In genomic region chr12:5549796-5550195, GRCm38 (mm10) we compare ENCODE assay signal across 16 mouse cellular contexts.
DNase-seq lines count a peak whose midpoint lies in the region; ATAC-seq lines count a peak whose summit lies in the region.
"Had no signal": no experiment of that assay in that cellular context is flagged by ENCODE, and none has a peak within 500 bp of the region (broad histone marks: within the 10 kb centered on the region; RNA-seq: fewer than 3 reads in every experiment).

No protein-coding gene starts in this region.

- H3K27me3 ChIP-seq in midbrain, embryonic 10.5 days (ENCODE audit: low read depth, poor library complexity, severe bottlenecking), result no peaks in the 10 kb centered on the region
- H3K27me3 ChIP-seq in midbrain, embryonic 11.5 days (ENCODE audit: control insufficient read depth, insufficient read depth, low read length), result no peaks in the 10 kb centered on the region
- H3K27me3 ChIP-seq in embryonic facial prominence, embryonic 10.5 days (replicated peaks; ENCODE audit: low read depth, poor library complexity, severe bottlenecking), result no peaks in the 10 kb centered on the region
- no peaks in the 10 kb centered on the region for H3K27me3 ChIP-seq in hindbrain, embryonic 14.5 days (ENCODE audit: control insufficient read depth, insufficient read depth, low read length)
- H3K27me3 ChIP-seq: CH12.LX; liver, embryonic 12.5 days had no signal

- DNase-seq in midbrain, embryonic 10.5 days (ENCODE audit: low spot score), result peak; percentile 28
- DNase-seq in midbrain, embryonic 11.5 days (ENCODE audit: low spot score, missing footprints), result no peak
- DNase-seq in embryonic facial prominence, embryonic 10.5 days (ENCODE audit: low spot score), result peak; percentile 63
- peak; percentile 39 for DNase-seq in hindbrain, embryonic 14.5 days (ENCODE audit: low spot score)
- peak; percentile 73 for DNase-seq in retina, postnatal 1 day
- no peak for DNase-seq in lung, postnatal 14 days
- DNase-seq: adrenal gland, postnatal 10 days; heart, adult 11 months; heart, postnatal 10 days; lung, postnatal 10 days; thymus, postnatal 4 days had no signal

- H3K4me3 ChIP-seq in midbrain, embryonic 10.5 days, result no peak overlapping the region
- no peak overlapping the region for H3K4me3 ChIP-seq in midbrain, embryonic 11.5 days (ENCODE audit: low read depth, low read length)
- no peak overlapping the region for H3K4me3 ChIP-seq in embryonic facial prominence, embryonic 10.5 days
- H3K4me3 ChIP-seq in hindbrain, embryonic 14.5 days (replicated peaks; ENCODE audit: low read length), result no peak overlapping the region
- H3K4me3 ChIP-seq: liver, embryonic 12.5 days had no signal

- no peak for ATAC-seq in midbrain, embryonic 11.5 days (ENCODE audit: low FRiP score)
- no peak for ATAC-seq in hindbrain, embryonic 14.5 days (ENCODE audit: low FRiP score)
- ATAC-seq in CD4-positive, CD25-positive, alpha-beta regulatory T cell, adult 4 months, result no peak
- ATAC-seq: intestine, postnatal 0 days; liver, embryonic 12.5 days; Patski had no signal

- H3K4me2 ChIP-seq in midbrain, embryonic 11.5 days, result no peak overlapping the region
- H3K4me2 ChIP-seq in hindbrain, embryonic 14.5 days (replicated peaks), result no peak overlapping the region
- H3K4me2 ChIP-seq: liver, embryonic 12.5 days had no signal

- H3K9me3 ChIP-seq in midbrain, embryonic 10.5 days (replicated peaks), result no peaks in the 10 kb centered on the region
- H3K9me3 ChIP-seq in midbrain, embryonic 11.5 days (ENCODE audit: control insufficient read depth, low read length), result no peaks in the 10 kb centered on the region
- no peaks in the 10 kb centered on the region for H3K9me3 ChIP-seq in embryonic facial prominence, embryonic 10.5 days
- H3K9me3 ChIP-seq in hindbrain, embryonic 14.5 days (ENCODE audit: control insufficient read depth, low read length), result no peaks in the 10 kb centered on the region
- H3K9me3 ChIP-seq: liver, embryonic 12.5 days had no signal

- H3K4me1 ChIP-seq in midbrain, embryonic 10.5 days, result peaks cover 8% of the 10 kb centered on the region
- H3K4me1 ChIP-seq in midbrain, embryonic 11.5 days (ENCODE audit: control insufficient read depth, insufficient read depth, low read length), result no peaks in the 10 kb centered on the region
- H3K4me1 ChIP-seq in embryonic facial prominence, embryonic 10.5 days, result peaks cover 28% of the 10 kb centered on the region
- H3K4me1 ChIP-seq in hindbrain, embryonic 14.5 days (replicated peaks; ENCODE audit: control insufficient read depth, insufficient read depth, low read length), result peaks cover 17% of the 10 kb centered on the region
- H3K4me1 ChIP-seq: liver, embryonic 12.5 days had no signal

- no peaks in the 10 kb centered on the region for H3K36me3 ChIP-seq in midbrain, embryonic 10.5 days
- no peaks in the 10 kb centered on the region for H3K36me3 ChIP-seq in midbrain, embryonic 11.5 days (ENCODE audit: control insufficient read depth, insufficient read depth, low read length)
- no peaks in the 10 kb centered on the region for H3K36me3 ChIP-seq in embryonic facial prominence, embryonic 10.5 days (replicated peaks)
- H3K36me3 ChIP-seq in hindbrain, embryonic 14.5 days (replicated peaks; ENCODE audit: control insufficient read depth, insufficient read depth), result no peaks in the 10 kb centered on the region
- H3K36me3 ChIP-seq: liver, embryonic 12.5 days had no signal

- 0 out of 2 replicates have a peak overlapping the region, but pooled peaks have one; percentile 6 for H3K27ac ChIP-seq in midbrain, embryonic 10.5 days (replicated peaks)
- no peak overlapping the region for H3K27ac ChIP-seq in midbrain, embryonic 11.5 days (ENCODE audit: low read depth, low read length)
- H3K27ac ChIP-seq in embryonic facial prominence, embryonic 10.5 days (replicated peaks), result peak overlapping the region; percentile 73
- 0 out of 2 replicates have a peak overlapping the region, but pooled peaks have one; percentile 5 for H3K27ac ChIP-seq in hindbrain, embryonic 14.5 days
- H3K27ac ChIP-seq: liver, embryonic 12.5 days had no signal

- no peak overlapping the region for H3K9ac ChIP-seq in midbrain, embryonic 11.5 days (ENCODE audit: low read length)
- no peak overlapping the region for H3K9ac ChIP-seq in hindbrain, embryonic 14.5 days
- H3K9ac ChIP-seq: liver, embryonic 12.5 days had no signal

- 50% methylated on average over 7 of the region's 7 CpGs for WGBS in midbrain, embryonic 10.5 days
- WGBS in midbrain, embryonic 11.5 days, result 62% methylated on average over 7 of the region's 7 CpGs
- 17% methylated on average over 7 of the region's 7 CpGs for WGBS in embryonic facial prominence, embryonic 10.5 days
- 27% methylated on average over 7 of the region's 7 CpGs for WGBS in hindbrain, embryonic 14.5 days

Comparison
In these comparisons a context has a peak if more than half of its experiments do, and no peak if none do; other contexts are left out.
1. DNase-seq: peak in midbrain, embryonic 10.5 days (single experiment), embryonic facial prominence, embryonic 10.5 days (single experiment), hindbrain, embryonic 14.5 days (single experiment) and retina, postnatal 1 day (single experiment); none in midbrain, embryonic 11.5 days (single experiment) and lung, postnatal 14 days (single experiment).